Mouse (Mus musculus) forebrain, embryonic 14.5 days (tissue): ENCODE data around the gene Fam71e1. TPM values are rescaled to one million over a fixed set of nuclear protein-coding genes. Genes with fewer than 3 reads are reported as not detected.

ENCODE experiments used
- ATAC-seq: fragments of 200-750 bp; cut with Nextera tagmentation; 2 replicates; pipeline ENCODE4 v1.8.0; 2017; ENCODE audit warnings: mild to moderate bottlenecking, moderate library complexity
- DNase-seq: peaks from one replicate; pipeline ENCODE4 v3.0.0-alpha.2; 2015; ENCODE audit warnings: low spot score
- H3K27ac ChIP-seq: fragments of 300-500 bp; sonication (generic); 2 replicates; pipeline ENCODE4 v1.5.1; 2014; ENCODE audit warnings: low read depth, mild to moderate bottlenecking, control low read depth, low read length, moderate library complexity
- H3K27me3 ChIP-seq: fragments of 300-500 bp; sonication (generic); replicated peaks from 2 replicates; pipeline ENCODE4 v1.6.1; 2014; ENCODE audit warnings: low read length, control low read depth, mixed read lengths; ENCODE audit not compliant: control insufficient read depth, insufficient read depth
- H3K36me3 ChIP-seq: fragments of 300-500 bp; sonication (generic); 2 replicates; pipeline ENCODE4 v1.6.1; 2014; ENCODE audit warnings: low read length, control low read depth; ENCODE audit not compliant: control insufficient read depth, insufficient read depth
- H3K4me1 ChIP-seq: fragments of 300-500 bp; sonication (generic); 2 replicates; pipeline ENCODE4 v1.6.1; 2014; ENCODE audit warnings: antibody characterized with exemption, low read length, control low read depth; ENCODE audit not compliant: control insufficient read depth, insufficient read depth
- H3K4me2 ChIP-seq: fragments of 300-500 bp; sonication (generic); 2 replicates; pipeline ENCODE4 v1.6.1; 2014; ENCODE audit warnings: mild to moderate bottlenecking, control low read depth, low read length
- H3K4me3 ChIP-seq: fragments of 300-500 bp; sonication (generic); 2 replicates; pipeline ENCODE4 v1.5.1; 2014; ENCODE audit warnings: low read depth, low read length, control low read depth
- H3K9ac ChIP-seq: fragments of 300-500 bp; sonication (generic); 2 replicates; pipeline ENCODE4 v1.6.1; 2014; ENCODE audit warnings: mild to moderate bottlenecking, low read length, control low read depth, moderate library complexity
- H3K9me3 ChIP-seq: fragments of 300-500 bp; sonication (generic); replicated peaks from 2 replicates; pipeline ENCODE4 v1.6.1; 2016; ENCODE audit warnings: low read length, control low read depth, mixed read lengths; ENCODE audit not compliant: control insufficient read depth
- WGBS: fragments of 180-500 bp; shearing (Covaris S2); extraction: QIAGEN DNeasy Blood & Tissue Kit; methylation state at CpG from one replicate; pipeline ENCODE4 v1.1.7; 2014; 5-methylcytosine and 5-hydroxymethylcytosine counted together
- polyA plus RNA-seq: library from polyadenylated mRNA; unstranded; fragments of >200 nt; fragmentation: Nextera tagmentation; extraction: Ambion mirVana; gene quantifications from 2 replicates; pipeline ENCODE4 v1.2.1, GENCODE M21; 2014

Gene Fam71e1
- polyA plus RNA-seq, 1 experiment from 2014 or later: 24.0 TPM

GRCm38 (mm10) chr7:44491391-44491790 is 5.0 kb upstream of the Fam71e1 start:
- DNase-seq (no peak), ATAC-seq (no peak)
- Histone ChIP-seq H3K27me3 (no peaks in the 10 kb centered on the region), H3K9ac (no peak overlapping the region), H3K36me3 (peaks cover 67% of the 10 kb centered on the region), H3K27ac (no peak overlapping the region), H3K4me2 (no peak overlapping the region), H3K9me3 (no peaks in the 10 kb centered on the region), H3K4me3 (no peak overlapping the region), H3K4me1 (peaks cover 14% of the 10 kb centered on the region)
- 100% methylated on average over 5 of the region's 5 CpGs for WGBS

- no peaks in the 10 kb centered on the region for H3K27me3 ChIP-seq
These were observed 4.1 kb upstream of the Fam71e1 start for GRCm38 (mm10) chr7:44492166-44492826.

GRCm38 (mm10) chr7:44494681-44495080 is 1.7 kb upstream of the Fam71e1 start:
- Histone ChIP-seq H3K36me3 (peaks cover 48% of the 10 kb centered on the region), H3K4me2 (peak overlapping the region; percentile 7; the same call in 1 of the 2 replicates), H3K27ac (no peak overlapping the region), H3K27me3 (no peaks in the 10 kb centered on the region), H3K4me3 (no peak overlapping the region), H3K9ac (peak overlapping the region; percentile 35; the same call in 1 of the 2 replicates), H3K4me1 (peaks cover 21% of the 10 kb centered on the region), H3K9me3 (no peaks in the 10 kb centered on the region)
- DNase-seq: no peak
- ATAC-seq: no peak
- 90% methylated on average over 12 of the region's 12 CpGs for WGBS

More at GRCm38 (mm10) chr7:44492166-44492826, 4.1 kb upstream of the Fam71e1 start:
- no peak overlapping the region for H3K4me2 ChIP-seq
- ATAC-seq (no peak), DNase-seq (no peak)
- H3K27ac ChIP-seq: no peak overlapping the region
- WGBS: 91% methylated on average over 21 of the region's 21 CpGs
- peaks cover 18% of the 10 kb centered on the region for H3K4me1 ChIP-seq
- no peak overlapping the region for H3K9ac ChIP-seq
- H3K36me3 ChIP-seq: peaks cover 67% of the 10 kb centered on the region
- no peak overlapping the region for H3K4me3 ChIP-seq
- no peaks in the 10 kb centered on the region for H3K9me3 ChIP-seq

GRCm38 (mm10) chr7:44495086-44495485 is 1.3 kb upstream of the Fam71e1 start:
- peak overlapping the region; percentile 95 for H3K9ac ChIP-seq
- H3K9me3 ChIP-seq: no peaks in the 10 kb centered on the region
- H3K27ac ChIP-seq: no peak overlapping the region
- no peak for DNase-seq
- H3K4me2 ChIP-seq: peak overlapping the region; percentile 80
- peaks cover 21% of the 10 kb centered on the region for H3K4me1 ChIP-seq
- H3K36me3 ChIP-seq: peaks cover 44% of the 10 kb centered on the region
- peak overlapping the region; percentile 73 for H3K4me3 ChIP-seq
- ATAC-seq: no peak
- no peaks in the 10 kb centered on the region for H3K27me3 ChIP-seq
- 79% methylated on average over 7 of the region's 7 CpGs for WGBS

GRCm38 (mm10) chr7:44496771-44497109 is 359 bp downstream of the Fam71e1 start:
- Histone ChIP-seq H3K4me1 (peaks cover 21% of the 10 kb centered on the region), H3K27me3 (no peaks in the 10 kb centered on the region), H3K9ac (peak overlapping the region; percentile 92), H3K27ac (peak overlapping the region; percentile 84), H3K36me3 (peaks cover 28% of the 10 kb centered on the region), H3K9me3 (no peaks in the 10 kb centered on the region), H3K4me2 (peak overlapping the region; percentile 82), H3K4me3 (peak overlapping the region; percentile 73)
- ATAC-seq (no peak), DNase-seq (no peak)
- under 1% methylated on average over 23 of the region's 26 CpGs for WGBS

- peaks cover 21% of the 10 kb centered on the region for H3K4me1 ChIP-seq
- H3K27ac ChIP-seq: no peak overlapping the region
- DNase-seq (no peak), ATAC-seq (no peak)
- peaks cover 20% of the 10 kb centered on the region for H3K36me3 ChIP-seq
- H3K27me3 ChIP-seq: no peaks in the 10 kb centered on the region
- peak overlapping the region; percentile 92 for H3K9ac ChIP-seq
- H3K4me2 ChIP-seq: peak overlapping the region; percentile 82
- no peaks in the 10 kb centered on the region for H3K9me3 ChIP-seq
- peak overlapping the region; percentile 73 for H3K4me3 ChIP-seq
- WGBS: 89% methylated on average over 10 of the region's 10 CpGs
These were observed 1.1 kb downstream of the Fam71e1 start for GRCm38 (mm10) chr7:44497361-44498055.

GRCm38 (mm10) chr7:44498922-44499321 is 2.5 kb downstream of the Fam71e1 start:
- no peak for DNase-seq
- ATAC-seq: no peak
- Histone ChIP-seq H3K4me1 (peaks cover 21% of the 10 kb centered on the region), H3K27me3 (no peaks in the 10 kb centered on the region), H3K4me3 (no peak overlapping the region), H3K36me3 (0 out of 2 replicates have a peak, but pooled peaks cover 9% of the 10 kb centered on the region), H3K4me2 (no peak overlapping the region), H3K27ac (no peak overlapping the region), H3K9me3 (no peaks in the 10 kb centered on the region), H3K9ac (no peak overlapping the region)
- WGBS: 88% methylated on average over 1 of the region's 1 CpGs

- Histone ChIP-seq H3K27ac (no peak overlapping the region), H3K27me3 (no peaks in the 10 kb centered on the region), H3K9ac (no peak overlapping the region), H3K4me2 (no peak overlapping the region), H3K9me3 (no peaks in the 10 kb centered on the region), H3K4me3 (no peak overlapping the region), H3K4me1 (peaks cover 13% of the 10 kb centered on the region), H3K36me3 (no peaks in the 10 kb centered on the region)
- DNase-seq (no peak), ATAC-seq (no peak)
- WGBS: 66% methylated on average over 20 of the region's 20 CpGs
These were observed 3.7 kb downstream of the Fam71e1 start for GRCm38 (mm10) chr7:44500046-44500445.

GRCm38 (mm10) chr7:44501563-44502115 is 5.3 kb downstream of the Fam71e1 start:
- 30% methylated on average over 5 of the region's 5 CpGs for WGBS
- Histone ChIP-seq H3K9me3 (no peaks in the 10 kb centered on the region), H3K36me3 (no peaks in the 10 kb centered on the region), H3K27me3 (no peaks in the 10 kb centered on the region), H3K4me2 (no peak overlapping the region), H3K9ac (no peak overlapping the region), H3K27ac (no peak overlapping the region), H3K4me1 (peaks cover 6% of the 10 kb centered on the region; the same call in 1 of the 2 replicates), H3K4me3 (no peak overlapping the region)
- peak; percentile 77 for DNase-seq
- peak; percentile 66 for ATAC-seq
